Mouse (Mus musculus): ENCODE results near the gene Mapk10. TPM values are rescaled to one million over a fixed set of nuclear protein-coding genes. Genes with fewer than 3 reads are reported as not detected.

Mapk10 gene
- polyA plus RNA-seq, 1 experiment from 2014 or later: 0.31 TPM

DNA sequence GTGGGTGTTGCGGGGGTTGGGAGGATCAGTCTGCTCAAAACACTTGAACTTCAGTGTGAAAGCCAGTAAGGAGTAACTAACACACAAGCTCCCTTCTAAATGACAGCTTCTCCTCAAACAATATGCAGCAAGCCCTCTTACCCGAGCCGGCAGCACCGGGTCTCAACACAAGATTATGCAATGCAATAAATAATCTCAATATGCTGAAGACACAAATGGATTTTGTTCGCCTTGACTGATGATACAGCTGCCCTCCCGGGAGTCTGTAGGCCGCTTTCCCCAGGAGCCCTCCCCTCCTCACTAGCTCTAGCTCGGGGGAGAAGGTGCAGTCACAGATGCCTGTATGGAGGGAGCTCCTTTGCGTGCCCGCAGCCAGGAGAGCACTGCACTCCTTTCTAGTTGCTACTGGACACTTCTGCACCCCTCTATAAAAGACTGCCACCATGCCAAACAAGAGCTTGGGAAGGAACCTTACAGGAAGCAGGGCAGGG, 3.1 kb downstream of the Mapk10 start:
- Histone ChIP-seq H3K4me3 (no peak overlapping the region), H3K9ac (no peak overlapping the region), H3K36me3 (no peaks in the 10 kb centered on the region), H3K4me2 (no peak overlapping the region), H3K9me3 (replicated peaks) (no peaks in the 10 kb centered on the region), H3K27me3 (replicated peaks) (no peaks in the 10 kb centered on the region), H3K27ac (ENCODE audit: poor library complexity, severe bottlenecking) (no peak overlapping the region), H3K4me1 (replicated peaks) (0 out of 2 replicates have a peak, but pooled peaks cover 3% of the 10 kb centered on the region)
- WGBS: 73% methylated on average over 10 of the region's 10 CpGs
- ATAC-seq (ENCODE audit: insufficient number of reproducible peaks, low FRiP score): no peak

DNA sequence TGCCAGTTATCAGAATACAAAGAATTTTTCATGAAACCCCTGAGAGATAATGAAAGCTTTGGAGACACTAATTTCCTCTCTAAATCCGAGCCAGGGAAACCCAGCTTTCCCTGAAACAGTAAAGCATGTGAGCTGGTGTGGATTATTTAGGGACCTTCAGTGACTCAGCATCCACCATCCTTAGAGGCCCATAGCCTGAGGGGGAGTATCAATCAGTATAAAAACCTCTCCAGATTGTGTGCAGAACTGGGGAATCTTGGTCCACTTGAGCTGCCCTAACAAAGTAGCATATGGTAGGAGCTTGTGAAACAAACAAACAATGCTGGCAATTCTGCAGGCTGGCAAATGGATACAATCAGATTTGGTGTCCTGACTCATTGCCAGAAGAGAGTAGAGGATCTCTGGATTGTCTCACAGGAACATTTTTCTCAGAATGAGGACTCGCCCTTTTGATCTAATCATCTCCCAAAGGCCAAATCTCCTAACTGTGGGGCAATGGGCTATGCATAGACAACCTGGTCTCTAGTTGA, 13.3 kb downstream of the Mapk10 start:
- Histone ChIP-seq H3K27ac (ENCODE audit: poor library complexity, severe bottlenecking) (no peak overlapping the region), H3K4me2 (no peak overlapping the region), H3K36me3 (no peaks in the 10 kb centered on the region), H3K4me1 (replicated peaks) (peaks cover 5% of the 10 kb centered on the region; the same call in 1 of the 2 replicates), H3K9me3 (replicated peaks) (no peaks in the 10 kb centered on the region; the same call in 1 of the 2 replicates), H3K4me3 (no peak overlapping the region), H3K9ac (no peak overlapping the region), H3K27me3 (replicated peaks) (no peaks in the 10 kb centered on the region)
- ATAC-seq (ENCODE audit: insufficient number of reproducible peaks, low FRiP score): no peak
- 57% methylated on average over 2 of the region's 2 CpGs for WGBS

DNA sequence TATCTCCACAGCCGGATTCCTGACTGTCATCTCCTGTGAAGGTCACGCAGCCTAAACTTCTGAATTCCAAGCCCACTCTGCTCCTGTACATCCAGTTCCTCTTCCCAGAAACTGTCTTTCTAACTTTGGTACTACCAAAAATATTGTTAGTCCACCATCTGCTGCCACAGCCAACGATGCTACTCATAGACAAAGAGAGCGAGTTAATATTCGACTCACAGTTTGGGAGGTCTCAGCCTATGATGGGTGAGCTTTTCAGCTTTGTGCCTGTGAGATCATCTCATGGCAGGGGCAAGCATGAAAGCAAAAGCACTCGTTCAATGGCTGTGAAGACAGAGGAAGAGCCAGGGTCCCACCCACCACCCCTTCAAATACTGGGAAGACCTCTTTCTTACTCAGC, 16.6 kb downstream of the Mapk10 start:
- no peak for ATAC-seq (ENCODE audit: insufficient number of reproducible peaks, low FRiP score)
- H3K4me1 ChIP-seq (replicated peaks): peaks cover 5% of the 10 kb centered on the region; the same call in 1 of the 2 replicates
- no peaks in the 10 kb centered on the region for H3K36me3 ChIP-seq

DNA sequence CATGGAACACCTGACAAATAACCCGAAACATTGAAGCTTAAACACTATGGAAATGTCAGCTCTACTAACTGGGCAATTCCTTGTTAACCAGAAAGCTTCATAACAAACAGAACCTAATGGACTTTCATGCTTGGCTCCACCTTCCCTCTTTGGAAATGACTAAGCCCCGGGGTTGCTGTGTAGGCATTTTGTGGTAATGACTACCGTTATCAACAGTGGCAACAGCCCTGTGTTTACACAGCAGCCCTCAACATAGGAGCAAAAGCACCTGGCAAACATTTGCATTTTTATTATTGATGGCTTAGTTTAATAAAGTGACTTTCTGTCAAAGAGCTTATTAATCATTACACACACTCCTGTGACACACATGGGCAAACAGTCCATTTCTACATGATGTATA, 17.4 kb downstream of the Mapk10 start:
- no peak for ATAC-seq (ENCODE audit: insufficient number of reproducible peaks, low FRiP score)
- Histone ChIP-seq H3K4me1 (replicated peaks) (peaks cover 5% of the 10 kb centered on the region; the same call in 1 of the 2 replicates), H3K36me3 (no peaks in the 10 kb centered on the region), H3K27me3 (replicated peaks) (no peaks in the 10 kb centered on the region), H3K9me3 (replicated peaks) (no peaks in the 10 kb centered on the region; the same call in 1 of the 2 replicates), H3K27ac (ENCODE audit: poor library complexity, severe bottlenecking) (no peak overlapping the region), H3K4me2 (no peak overlapping the region), H3K4me3 (no peak overlapping the region), H3K9ac (no peak overlapping the region)
- 74% methylated on average over 3 of the region's 3 CpGs for WGBS

More for the DNA sequence above, 16.6 kb downstream of the Mapk10 start:
- Histone ChIP-seq H3K4me2 (no peak overlapping the region), H3K9me3 (replicated peaks) (no peaks in the 10 kb centered on the region; the same call in 1 of the 2 replicates), H3K27me3 (replicated peaks) (no peaks in the 10 kb centered on the region), H3K9ac (no peak overlapping the region), H3K4me3 (no peak overlapping the region), H3K27ac (ENCODE audit: poor library complexity, severe bottlenecking) (no peak overlapping the region)
- 58% methylated on average over 6 of the region's 6 CpGs for WGBS

DNA sequence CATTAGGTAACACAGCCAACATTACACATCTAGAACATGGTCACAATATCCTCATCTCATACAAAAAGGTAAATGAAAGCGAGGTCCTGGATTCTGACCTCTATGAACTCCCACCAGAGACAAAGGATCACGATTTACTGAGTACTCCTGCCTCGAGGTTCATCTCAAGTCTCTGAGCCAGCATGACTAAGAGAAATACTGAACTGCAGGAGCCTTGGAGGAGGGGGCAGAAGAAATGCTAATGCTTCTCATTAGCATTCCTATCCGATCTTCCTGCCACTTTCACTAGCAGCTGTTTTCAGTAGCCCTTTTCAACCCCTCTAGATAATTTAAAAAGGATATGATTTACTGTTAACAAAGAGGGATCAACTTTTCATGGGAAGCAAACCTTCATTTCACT, 19.6 kb downstream of the Mapk10 start:
- Histone ChIP-seq H3K27me3 (replicated peaks) (no peaks in the 10 kb centered on the region), H3K4me1 (replicated peaks) (peaks cover 5% of the 10 kb centered on the region; the same call in 1 of the 2 replicates), H3K27ac (ENCODE audit: poor library complexity, severe bottlenecking) (no peak overlapping the region), H3K36me3 (no peaks in the 10 kb centered on the region), H3K9me3 (replicated peaks) (no peaks in the 10 kb centered on the region), H3K4me2 (no peak overlapping the region), H3K9ac (no peak overlapping the region), H3K4me3 (no peak overlapping the region)
- WGBS: 34% methylated on average over 4 of the region's 4 CpGs
- ATAC-seq (ENCODE audit: insufficient number of reproducible peaks, low FRiP score): no peak

DNA sequence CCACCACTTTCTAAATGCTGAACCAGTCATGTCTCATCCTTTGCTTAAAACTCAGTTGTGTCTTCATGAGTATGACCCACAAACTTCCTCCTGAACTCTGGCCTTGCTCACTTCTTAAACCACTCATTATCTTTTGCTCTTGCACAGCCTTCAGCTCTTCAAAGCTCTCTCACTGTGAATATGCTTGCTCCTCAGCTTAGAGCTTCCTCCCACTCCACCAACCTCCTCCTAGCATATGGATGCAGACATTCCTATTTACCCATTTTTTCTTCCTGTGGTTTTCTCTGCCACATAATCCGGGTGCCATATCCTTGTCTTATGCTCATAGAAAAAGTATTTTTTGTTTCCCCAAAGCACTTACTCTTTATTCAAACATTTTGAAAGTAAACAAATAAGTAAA, 26.9 kb downstream of the Mapk10 start:
- peaks cover 5% of the 10 kb centered on the region; the same call in 1 of the 2 replicates for H3K9me3 ChIP-seq (replicated peaks)
- no peaks in the 10 kb centered on the region for H3K4me1 ChIP-seq (replicated peaks)
- no peak overlapping the region for H3K4me2 ChIP-seq
- WGBS: 63% methylated on average over 1 of the region's 1 CpGs
- no peak for ATAC-seq (ENCODE audit: insufficient number of reproducible peaks, low FRiP score)
- H3K4me3 ChIP-seq: no peak overlapping the region
- H3K27ac ChIP-seq (ENCODE audit: poor library complexity, severe bottlenecking): no peak overlapping the region
- H3K9ac ChIP-seq: no peak overlapping the region
- H3K27me3 ChIP-seq (replicated peaks): no peaks in the 10 kb centered on the region
- no peaks in the 10 kb centered on the region for H3K36me3 ChIP-seq

DNA sequence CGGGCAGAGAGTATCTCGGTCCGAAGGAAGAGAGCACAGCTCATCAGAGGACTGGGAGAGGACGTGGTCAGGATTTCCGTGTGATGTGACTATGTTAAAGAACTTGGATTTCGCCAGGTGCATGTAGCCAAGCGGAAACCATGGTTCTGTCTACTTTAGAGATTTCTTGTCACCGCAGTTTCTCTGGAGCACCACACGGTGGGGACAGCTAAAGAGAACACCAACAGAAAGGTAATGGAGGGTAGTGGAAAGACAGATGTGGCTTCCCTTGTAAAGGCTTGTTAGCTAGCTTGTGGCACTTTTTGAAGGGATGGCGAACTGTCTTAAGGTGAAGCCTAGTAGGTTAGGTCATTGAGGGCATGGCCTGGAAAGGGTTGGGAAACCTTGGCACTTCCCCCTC, 29.5 kb downstream of the Mapk10 start:
- WGBS: 83% methylated on average over 10 of the region's 10 CpGs
- Histone ChIP-seq H3K9ac (no peak overlapping the region), H3K27me3 (replicated peaks) (no peaks in the 10 kb centered on the region), H3K36me3 (no peaks in the 10 kb centered on the region), H3K4me3 (no peak overlapping the region), H3K27ac (ENCODE audit: poor library complexity, severe bottlenecking) (no peak overlapping the region), H3K9me3 (replicated peaks) (peaks cover 5% of the 10 kb centered on the region; the same call in 1 of the 2 replicates), H3K4me1 (replicated peaks) (peaks cover 9% of the 10 kb centered on the region), H3K4me2 (no peak overlapping the region)
- ATAC-seq (ENCODE audit: insufficient number of reproducible peaks, low FRiP score): no peak

DNA sequence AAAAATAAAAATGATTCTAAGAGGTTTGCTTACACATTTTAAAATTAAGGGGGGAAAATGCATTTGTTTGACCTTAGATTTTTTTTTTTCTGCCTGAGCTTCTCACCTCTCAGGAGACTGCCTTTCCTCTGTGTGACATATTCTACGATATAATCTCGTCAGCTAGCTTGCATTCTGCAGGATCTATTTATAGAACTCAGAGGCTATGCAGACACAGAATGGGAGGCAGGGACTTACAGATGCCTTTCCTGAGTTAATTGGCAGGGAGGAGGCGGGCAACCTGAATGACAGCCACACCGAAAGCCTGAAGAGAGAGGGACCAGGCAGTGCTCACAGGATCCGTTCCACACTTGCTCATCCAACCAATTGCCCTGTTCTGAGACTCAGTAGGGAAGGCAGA, 34.1 kb downstream of the Mapk10 start:
- peak overlapping the region; percentile 34; the same call in 1 of the 2 replicates for H3K4me2 ChIP-seq
- H3K4me1 ChIP-seq (replicated peaks): peaks cover 17% of the 10 kb centered on the region
- ATAC-seq (ENCODE audit: insufficient number of reproducible peaks, low FRiP score): peak; percentile 74

DNA sequence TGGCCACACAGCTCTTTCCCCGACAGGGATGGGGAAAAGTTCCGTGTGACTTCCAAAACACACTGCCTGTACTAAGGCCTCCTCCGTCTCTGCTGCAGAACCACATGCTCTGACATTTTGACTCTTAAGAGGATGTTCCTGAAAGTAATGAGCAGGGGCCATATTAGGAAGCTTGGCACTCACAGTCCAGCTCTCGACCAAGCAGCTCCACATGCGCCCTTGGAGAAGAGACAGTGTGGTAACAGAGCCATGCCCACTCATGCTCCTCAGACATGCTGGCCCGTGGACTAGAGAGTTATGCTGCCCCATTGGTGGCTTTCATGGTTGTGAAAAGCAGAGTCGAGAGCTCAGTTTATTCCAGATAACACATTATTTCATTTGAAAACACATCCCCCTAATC, 35.1 kb downstream of the Mapk10 start:
- Histone ChIP-seq H3K4me2 (no peak overlapping the region), H3K27ac (ENCODE audit: poor library complexity, severe bottlenecking) (no peak overlapping the region), H3K4me1 (replicated peaks) (peaks cover 17% of the 10 kb centered on the region), H3K36me3 (no peaks in the 10 kb centered on the region), H3K9me3 (replicated peaks) (no peaks in the 10 kb centered on the region), H3K4me3 (no peak overlapping the region), H3K27me3 (replicated peaks) (no peaks in the 10 kb centered on the region), H3K9ac (no peak overlapping the region)
- 78% methylated on average over 7 of the region's 7 CpGs for WGBS
- ATAC-seq (ENCODE audit: insufficient number of reproducible peaks, low FRiP score): no peak

More for the DNA sequence above, 34.1 kb downstream of the Mapk10 start:
- H3K9me3 ChIP-seq (replicated peaks): no peaks in the 10 kb centered on the region
- peak overlapping the region; percentile 51; the same call in 1 of the 2 replicates for H3K27ac ChIP-seq (ENCODE audit: poor library complexity, severe bottlenecking)
- WGBS: 11% methylated on average over 5 of the region's 5 CpGs
- H3K4me3 ChIP-seq: no peak overlapping the region
- no peak overlapping the region for H3K9ac ChIP-seq
- H3K27me3 ChIP-seq (replicated peaks): no peaks in the 10 kb centered on the region
- H3K36me3 ChIP-seq: no peaks in the 10 kb centered on the region

DNA sequence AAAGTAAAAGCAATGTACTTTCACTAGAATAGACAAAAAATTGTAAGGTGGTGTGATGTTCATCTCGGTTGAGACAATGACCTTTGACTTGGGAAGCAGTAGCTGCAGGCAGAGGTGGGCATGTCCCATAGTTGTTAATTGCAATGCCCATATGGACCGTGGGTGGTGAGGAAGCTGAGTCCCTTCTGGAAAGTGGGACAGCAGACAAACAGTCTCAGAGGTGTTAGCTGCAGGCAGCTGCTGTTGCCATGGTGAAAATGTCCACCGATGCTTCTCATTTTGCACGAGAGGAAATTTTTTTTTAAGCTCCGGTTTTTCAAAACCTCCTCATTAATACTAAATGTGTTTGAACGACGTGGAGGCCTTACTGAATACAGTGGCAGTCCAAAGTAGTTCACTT, 36.5 kb downstream of the Mapk10 start:
- Histone ChIP-seq H3K4me2 (no peak overlapping the region), H3K9me3 (replicated peaks) (peaks cover 5% of the 10 kb centered on the region), H3K9ac (no peak overlapping the region), H3K27ac (ENCODE audit: poor library complexity, severe bottlenecking) (no peak overlapping the region), H3K27me3 (replicated peaks) (no peaks in the 10 kb centered on the region), H3K4me3 (no peak overlapping the region), H3K4me1 (replicated peaks) (peaks cover 17% of the 10 kb centered on the region), H3K36me3 (no peaks in the 10 kb centered on the region)
- WGBS: 64% methylated on average over 7 of the region's 7 CpGs
- no peak for ATAC-seq (ENCODE audit: insufficient number of reproducible peaks, low FRiP score)

DNA sequence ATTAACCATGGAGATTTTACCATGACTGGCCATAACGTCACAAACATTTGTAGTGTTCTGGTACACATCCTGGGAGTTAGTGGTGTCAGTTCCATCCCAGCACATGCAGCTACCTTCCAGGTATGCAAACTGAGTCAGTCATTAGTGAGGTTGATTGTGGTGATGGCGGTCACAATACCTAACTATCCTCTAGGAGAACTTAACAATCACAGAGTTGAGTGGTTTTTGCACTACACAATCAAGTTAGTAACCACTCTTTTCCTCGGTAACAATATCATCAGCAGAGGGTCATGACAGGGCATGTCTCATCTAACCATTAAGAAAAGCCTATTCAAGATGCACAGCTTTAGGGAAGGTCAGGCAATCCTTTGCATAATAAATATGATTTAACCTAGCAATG, 39.9 kb downstream of the Mapk10 start:
- Histone ChIP-seq H3K4me1 (replicated peaks) (peaks cover 4% of the 10 kb centered on the region), H3K36me3 (no peaks in the 10 kb centered on the region), H3K4me3 (no peak overlapping the region), H3K27ac (ENCODE audit: poor library complexity, severe bottlenecking) (no peak overlapping the region), H3K9ac (no peak overlapping the region), H3K27me3 (replicated peaks) (no peaks in the 10 kb centered on the region), H3K4me2 (no peak overlapping the region), H3K9me3 (replicated peaks) (peaks cover 8% of the 10 kb centered on the region)
- 86% methylated on average over 3 of the region's 3 CpGs for WGBS
- ATAC-seq (ENCODE audit: insufficient number of reproducible peaks, low FRiP score): no peak

DNA sequence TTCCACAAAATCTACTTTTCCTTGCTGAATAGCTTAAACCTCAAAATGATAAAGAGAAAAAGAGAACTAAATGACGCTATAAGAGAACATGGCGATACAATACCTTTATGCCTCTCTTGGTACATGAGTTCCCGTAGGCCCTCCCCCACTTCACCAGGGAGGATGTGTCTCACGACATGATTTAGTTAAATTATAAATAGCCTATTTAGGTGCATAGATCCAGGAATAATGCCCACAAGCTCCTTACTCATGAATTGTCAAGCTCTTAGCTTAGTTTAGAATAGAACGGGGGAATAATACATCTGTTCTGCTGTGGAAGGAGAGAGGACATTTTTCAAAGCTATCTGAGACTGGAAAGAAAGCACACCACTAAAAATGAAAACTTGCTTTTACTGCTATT, 43.8 kb downstream of the Mapk10 start:
- Histone ChIP-seq H3K27ac (ENCODE audit: poor library complexity, severe bottlenecking) (no peak overlapping the region), H3K27me3 (replicated peaks) (no peaks in the 10 kb centered on the region), H3K4me2 (no peak overlapping the region), H3K4me3 (no peak overlapping the region), H3K9me3 (replicated peaks) (peaks cover 8% of the 10 kb centered on the region), H3K36me3 (no peaks in the 10 kb centered on the region), H3K4me1 (replicated peaks) (no peaks in the 10 kb centered on the region), H3K9ac (no peak overlapping the region)
- ATAC-seq (ENCODE audit: insufficient number of reproducible peaks, low FRiP score): no peak
- 86% methylated on average over 5 of the region's 5 CpGs for WGBS

All from heart, embryonic 12.5 days (tissue).